Mouse (Mus musculus) embryonic facial prominence, embryonic 11.5 days (tissue): ENCODE data around the gene Shisa9. TPM values are rescaled to one million over a fixed set of nuclear protein-coding genes. Genes with fewer than 3 reads are reported as not detected.
"Not testable (repeated sequence)": the region's sequence is repeated elsewhere in the genome, so short reads cannot be mapped to it uniquely, and the experiment has no call there.

ENCODE experiments used
- ATAC-seq: fragments of 200-750 bp; cut with Nextera tagmentation; replicated peaks from 2 replicates; pipeline ENCODE4 v1.8.0; 2017; ENCODE audit warnings: low read depth; ENCODE audit not compliant: insufficient number of reproducible peaks, low FRiP score, low TSS enrichment
- DNase-seq: peaks from one replicate; pipeline ENCODE4 v3.0.0-alpha.2; 2015; ENCODE audit warnings: low spot score
- H3K27ac ChIP-seq: fragments of 300-500 bp; sonication (generic); replicated peaks from 2 replicates; pipeline ENCODE4 v1.5.1; 2014; ENCODE audit warnings: mild to moderate bottlenecking, low read depth, low read length, control low read depth
- H3K27me3 ChIP-seq: fragments of 300-500 bp; sonication (generic); 2 replicates; pipeline ENCODE4 v1.6.1; 2014; ENCODE audit warnings: mild to moderate bottlenecking, low read length, moderate library complexity, mixed read lengths; ENCODE audit not compliant: control insufficient read depth, insufficient read depth
- H3K36me3 ChIP-seq: fragments of 300-500 bp; sonication (generic); replicated peaks from 2 replicates; pipeline ENCODE4 v1.6.1; 2014; ENCODE audit warnings: low read depth, mild to moderate bottlenecking, low read length, moderate library complexity, mixed read lengths; ENCODE audit not compliant: control insufficient read depth, insufficient read depth
- H3K4me1 ChIP-seq: fragments of 300-500 bp; sonication (generic); 2 replicates; pipeline ENCODE4 v1.6.1; 2014; ENCODE audit warnings: low read length, mixed read lengths; ENCODE audit not compliant: control insufficient read depth, insufficient read depth
- H3K4me2 ChIP-seq: fragments of 300-500 bp; sonication (generic); 2 replicates; pipeline ENCODE4 v1.6.1; 2014; ENCODE audit warnings: low read depth, mild to moderate bottlenecking, control low read depth, low read length, moderate library complexity
- H3K4me3 ChIP-seq: fragments of 300-500 bp; sonication (generic); 2 replicates; pipeline ENCODE4 v1.5.1; 2014; ENCODE audit warnings: low read depth, low read length, control low read depth
- H3K9ac ChIP-seq: fragments of 300-500 bp; sonication (generic); replicated peaks from 2 replicates; pipeline ENCODE4 v1.6.1; 2014; ENCODE audit warnings: mild to moderate bottlenecking, control low read depth, low read length
- H3K9me3 ChIP-seq: fragments of 300-500 bp; sonication (generic); replicated peaks from 2 replicates; pipeline ENCODE4 v1.6.1; 2016; ENCODE audit warnings: mild to moderate bottlenecking, low read length, inconsistent platforms, mixed read lengths; ENCODE audit not compliant: control insufficient read depth
- WGBS: fragments of 180-500 bp; shearing (Covaris S2); extraction: QIAGEN DNeasy Blood & Tissue Kit; methylation state at CpG from one replicate; pipeline ENCODE4 v1.1.7; 2014; 5-methylcytosine and 5-hydroxymethylcytosine counted together
- polyA plus RNA-seq: library from polyadenylated mRNA; unstranded; fragments of >200 nt; fragmentation: Nextera tagmentation; extraction: Ambion mirVana; gene quantifications from 2 replicates; pipeline ENCODE4 v1.2.1, GENCODE M21; 2014

Gene Shisa9
- 0.46 and 0.56 TPM in 2 replicates for polyA plus RNA-seq

- Histone ChIP-seq H3K4me1 (peaks cover 6% of the 10 kb centered on the region), H3K4me3 (peak within 1 kb of the TSS; percentile 52), H3K4me2 (peak within 1 kb of the TSS; percentile 99), H3K36me3 (no peaks in the 10 kb centered on the region), H3K9ac (peak within 1 kb of the TSS; percentile 50), H3K27ac (no peak within 1 kb of the TSS), H3K9me3 (no peaks in the 10 kb centered on the region), H3K27me3 (peaks cover 61% of the 10 kb centered on the region)
- under 1% methylated on average over 41 of the region's 42 CpGs for WGBS
- peak; percentile 58 for ATAC-seq
- peak; percentile 56 for DNase-seq
Measured at GRCm38 (mm10) chr16:11983616-11984270, at the start of gene Shisa9. Gene Shisa9 (plus strand): TSS chr16:11984113.

- no peak overlapping the region for H3K4me3 ChIP-seq
- H3K4me1 ChIP-seq = no peaks in the 10 kb centered on the region
- no peak overlapping the region for H3K9ac ChIP-seq
- ATAC-seq (no peak), DNase-seq (peak; percentile 62)
- no peak overlapping the region for H3K27ac ChIP-seq
- no peak overlapping the region for H3K4me2 ChIP-seq
- no peaks in the 10 kb centered on the region for H3K9me3 ChIP-seq
- no peaks in the 10 kb centered on the region for H3K27me3 ChIP-seq
- H3K36me3 ChIP-seq = no peaks in the 10 kb centered on the region
Measured at GRCm38 (mm10) chr16:11940477-11940876, 43.4 kb upstream of the Shisa9 start.

GRCm38 (mm10) chr16:11960691-11961090, 23.2 kb upstream of the Shisa9 start:
- no peak overlapping the region for H3K27ac ChIP-seq
- no peaks in the 10 kb centered on the region for H3K9me3 ChIP-seq
- H3K4me1 ChIP-seq = no peaks in the 10 kb centered on the region
- no peak overlapping the region for H3K4me3 ChIP-seq
- DNase-seq (no peak), ATAC-seq (no peak)
- 84% methylated on average over 1 of the region's 1 CpGs for WGBS
- no peaks in the 10 kb centered on the region for H3K27me3 ChIP-seq
- H3K36me3 ChIP-seq = no peaks in the 10 kb centered on the region
- H3K4me2 ChIP-seq = no peak overlapping the region
- H3K9ac ChIP-seq = no peak overlapping the region

- Histone ChIP-seq H3K36me3 (no peaks in the 10 kb centered on the region), H3K4me3 (no peak overlapping the region), H3K9ac (no peak overlapping the region), H3K4me1 (no peaks in the 10 kb centered on the region), H3K4me2 (no peak overlapping the region), H3K9me3 (no peaks in the 10 kb centered on the region), H3K27me3 (no peaks in the 10 kb centered on the region), H3K27ac (no peak overlapping the region)
- no peak for ATAC-seq
- WGBS = 87% methylated on average over 8 of the region's 8 CpGs
- DNase-seq = no peak
Measured at GRCm38 (mm10) chr16:11966041-11966440, 17.9 kb upstream of the Shisa9 start.

- 94% methylated on average over 2 of the region's 5 CpGs for WGBS
- not testable (repeated sequence) for ATAC-seq, H3K4me3 ChIP-seq, H3K9ac ChIP-seq, H3K27ac ChIP-seq, H3K27me3 ChIP-seq, DNase-seq, H3K9me3 ChIP-seq, H3K4me1 ChIP-seq, H3K36me3 ChIP-seq, H3K4me2 ChIP-seq
Measured at GRCm38 (mm10) chr16:11966810-11967209, 17.1 kb upstream of the Shisa9 start.

- no peaks in the 10 kb centered on the region for H3K27me3 ChIP-seq
- no peak overlapping the region for H3K4me3 ChIP-seq
- 68% methylated on average over 2 of the region's 2 CpGs for WGBS
- ATAC-seq = no peak
- no peaks in the 10 kb centered on the region for H3K9me3 ChIP-seq
- H3K36me3 ChIP-seq = no peaks in the 10 kb centered on the region
- no peak overlapping the region for H3K4me2 ChIP-seq
- H3K4me1 ChIP-seq = no peaks in the 10 kb centered on the region
- no peak overlapping the region for H3K9ac ChIP-seq
- no peak overlapping the region for H3K27ac ChIP-seq
- DNase-seq = no peak
Measured at GRCm38 (mm10) chr16:11967579-11967978, 16.3 kb upstream of the Shisa9 start.

- no peaks in the 10 kb centered on the region for H3K27me3 ChIP-seq
- ATAC-seq = no peak
- no peak overlapping the region for H3K9ac ChIP-seq
- no peak overlapping the region for H3K27ac ChIP-seq
- H3K36me3 ChIP-seq = no peaks in the 10 kb centered on the region
- no peak overlapping the region for H3K4me3 ChIP-seq
- H3K4me1 ChIP-seq = no peaks in the 10 kb centered on the region
- DNase-seq = no peak
- 39% methylated on average over 4 of the region's 4 CpGs for WGBS
- H3K4me2 ChIP-seq = no peak overlapping the region
- no peaks in the 10 kb centered on the region for H3K9me3 ChIP-seq
Measured at GRCm38 (mm10) chr16:11973707-11974106, 10.2 kb upstream of the Shisa9 start.

GRCm38 (mm10) chr16:11976737-11977136, 7.2 kb upstream of the Shisa9 start:
- H3K9me3 ChIP-seq = no peaks in the 10 kb centered on the region
- no peak overlapping the region for H3K27ac ChIP-seq
- H3K4me2 ChIP-seq = no peak overlapping the region
- H3K36me3 ChIP-seq = no peaks in the 10 kb centered on the region
- no peak overlapping the region for H3K9ac ChIP-seq
- H3K27me3 ChIP-seq = peaks cover 2% of the 10 kb centered on the region
- no peaks in the 10 kb centered on the region for H3K4me1 ChIP-seq
- ATAC-seq (no peak), DNase-seq (no peak)
- H3K4me3 ChIP-seq = no peak overlapping the region
- 75% methylated on average over 2 of the region's 2 CpGs for WGBS
